Mouse (Mus musculus): ENCODE results near the gene Mrpl21.
A peak's percentile ranks its signal among the peaks of the same experiment; 100 is the strongest.

Gene Mrpl21

GRCm38 (mm10) chr19:3297034-3297433, 14.3 kb downstream of the Mrpl21 start:
- no peak for DNase-seq (ENCODE audit: low spot score in 2 of 2)

- DNase-seq (ENCODE audit: low spot score in 2 of 2), result no peak
Measured at GRCm38 (mm10) chr19:3297775-3298174, 15.1 kb downstream of the Mrpl21 start.

- DNase-seq (ENCODE audit: low spot score in 2 of 2), result no peak
Measured at GRCm38 (mm10) chr19:3304017-3304416, 21.3 kb downstream of the Mrpl21 start.

- DNase-seq (ENCODE audit: low spot score in 2 of 2), result peak in 1 of 2 experiments; percentile 52
Measured at GRCm38 (mm10) chr19:3307175-3307949, 24.7 kb downstream of the Mrpl21 start.

- no peak for DNase-seq (ENCODE audit: low spot score in 2 of 2)
Measured at GRCm38 (mm10) chr19:3319341-3319740, 36.6 kb downstream of the Mrpl21 start.

- no peak for DNase-seq (ENCODE audit: low spot score in 2 of 2)
Measured at GRCm38 (mm10) chr19:3320086-3320485, 37.4 kb downstream of the Mrpl21 start.

- DNase-seq (ENCODE audit: low spot score in 2 of 2), result no peak
Measured at GRCm38 (mm10) chr19:3320801-3321200, 38.1 kb downstream of the Mrpl21 start.

GRCm38 (mm10) chr19:3321617-3322016, 38.9 kb downstream of the Mrpl21 start:
- DNase-seq (ENCODE audit: low spot score in 2 of 2), result peak; percentile 61 to 80

- DNase-seq (ENCODE audit: low spot score in 2 of 2), result peak; percentile 73 to 87
Measured at GRCm38 (mm10) chr19:3322261-3322969, 39.7 kb downstream of the Mrpl21 start, which contains the start of gene Cpt1a. Gene Cpt1a (plus strand): TSS chr19:3322334.

GRCm38 (mm10) chr19:3323201-3323621, 40.5 kb downstream of the Mrpl21 start:
- DNase-seq (ENCODE audit: low spot score in 2 of 2), result peak; percentile 93 to 97

- peak; percentile 66 to 86 for DNase-seq (ENCODE audit: low spot score in 2 of 2)
Measured at GRCm38 (mm10) chr19:3323753-3324270, 41.1 kb downstream of the Mrpl21 start.

GRCm38 (mm10) chr19:3324271-3324811, 41.6 kb downstream of the Mrpl21 start:
- peak in 1 of 2 experiments; percentile 28 for DNase-seq (ENCODE audit: low spot score in 2 of 2)

GRCm38 (mm10) chr19:3324931-3325711, 42.4 kb downstream of the Mrpl21 start:
- peak; percentile 95 to 97 for DNase-seq (ENCODE audit: low spot score in 2 of 2)

GRCm38 (mm10) chr19:3325771-3326478, 43.2 kb downstream of the Mrpl21 start:
- no peak for DNase-seq (ENCODE audit: low spot score in 2 of 2)

GRCm38 (mm10) chr19:3326479-3327047, 43.9 kb downstream of the Mrpl21 start:
- no peak for DNase-seq (ENCODE audit: low spot score in 2 of 2)

GRCm38 (mm10) chr19:3333247-3333646, 50.5 kb downstream of the Mrpl21 start:
- DNase-seq (ENCODE audit: low spot score in 2 of 2), result no peak

- peak in 1 of 2 experiments; percentile 46 for DNase-seq (ENCODE audit: low spot score in 2 of 2)
Measured at GRCm38 (mm10) chr19:3333694-3334515, 51.2 kb downstream of the Mrpl21 start.

GRCm38 (mm10) chr19:3334550-3334949, 51.8 kb downstream of the Mrpl21 start:
- no peak for DNase-seq (ENCODE audit: low spot score in 2 of 2)

- no peak for DNase-seq (ENCODE audit: low spot score in 2 of 2)
Measured at GRCm38 (mm10) chr19:3335917-3336316, 53.2 kb downstream of the Mrpl21 start.

All from spleen, postnatal 4 days (tissue).